Mouse (Mus musculus) cerebellum, postnatal 14 days (tissue): ENCODE measurements around the gene Wdr45.
A peak's percentile ranks its signal among the peaks of the same experiment; 100 is the strongest.
"Not testable (repeated sequence)": the region's sequence is repeated elsewhere in the genome, so short reads cannot be mapped to it uniquely, and the experiment has no call there.

Experiments used
- DNase-seq, 2 experiments: peaks; one replicate each; pipeline ENCODE4 v3.0.0; 2021; ENCODE audit warnings: mixed read lengths in 2 of 2

Gene Wdr45

GRCm38 (mm10) chrX:7714135-7714899 lies at the start of gene Wdr45:
Wdr45 (plus strand) TSS chrX:7714333.
- DNase-seq = peak; percentile 95

GRCm38 (mm10) chrX:7664791-7665190 lies 49.3 kb upstream of the Wdr45 start:
- DNase-seq = peak; percentile 86 to 87

GRCm38 (mm10) chrX:7665739-7666502 lies 48.2 kb upstream of the Wdr45 start:
- DNase-seq = peak in 1 of 2 experiments; percentile 47

GRCm38 (mm10) chrX:7670390-7670881 lies 43.7 kb upstream of the Wdr45 start:
- peak; percentile 72 to 83 for DNase-seq

GRCm38 (mm10) chrX:7670921-7671623 lies 43.1 kb upstream of the Wdr45 start, which contains the start of gene Plp2:
Plp2 (minus strand) TSS chrX:7671390.
- DNase-seq = peak; percentile 33 to 41

- peak in 1 of 2 experiments; percentile 14 for DNase-seq
These were observed 41.4 kb upstream of the Wdr45 start for GRCm38 (mm10) chrX:7672739-7673138.

GRCm38 (mm10) chrX:7673578-7674281 lies 40.4 kb upstream of the Wdr45 start:
- no peak for DNase-seq

- peak; percentile 23 to 47 for DNase-seq
These were observed 39.7 kb upstream of the Wdr45 start for GRCm38 (mm10) chrX:7674284-7675000.

- DNase-seq = no peak
These were observed 39.1 kb upstream of the Wdr45 start for GRCm38 (mm10) chrX:7675001-7675380.

GRCm38 (mm10) chrX:7678986-7679385 lies 35.1 kb upstream of the Wdr45 start:
- no peak for DNase-seq

GRCm38 (mm10) chrX:7679405-7680056 lies 34.6 kb upstream of the Wdr45 start:
- peak; percentile 91 to 92 for DNase-seq

GRCm38 (mm10) chrX:7680057-7680412 lies 34.1 kb upstream of the Wdr45 start:
- DNase-seq = no peak

- peak; percentile 33 to 48 for DNase-seq
These were observed 33.3 kb upstream of the Wdr45 start, which contains the start of gene Magix for GRCm38 (mm10) chrX:7680864-7681263. Magix (minus strand) TSS chrX:7681251.

GRCm38 (mm10) chrX:7688321-7688720 lies 25.8 kb upstream of the Wdr45 start:
- no peak for DNase-seq

GRCm38 (mm10) chrX:7690486-7690885 lies 23.6 kb upstream of the Wdr45 start:
- no peak for DNase-seq

- DNase-seq = peak; percentile 44 to 55
These were observed 21.3 kb upstream of the Wdr45 start for GRCm38 (mm10) chrX:7692862-7693261.

GRCm38 (mm10) chrX:7696520-7696919 lies 17.6 kb upstream of the Wdr45 start:
- DNase-seq = no peak

- DNase-seq = peak; percentile 81 to 83
These were observed 17.2 kb upstream of the Wdr45 start, which contains the start of gene Gpkow for GRCm38 (mm10) chrX:7696954-7697381. Gpkow (plus strand) TSS chrX:7697131.

- DNase-seq = not testable (repeated sequence)
These were observed 384 bp upstream of the Wdr45 start for GRCm38 (mm10) chrX:7713764-7714134.

GRCm38 (mm10) chrX:7716058-7716457 lies 1.9 kb downstream of the Wdr45 start:
- peak in 1 of 2 experiments; percentile 36 for DNase-seq
